Mouse (Mus musculus) thymus, postnatal 10 days (tissue): ENCODE results near the gene Gm49393.
"Not testable (repeated sequence)": the region's sequence is repeated elsewhere in the genome, so short reads cannot be mapped to it uniquely, and the experiment has no call there.

ENCODE experiments used
- DNase-seq, 2 experiments: peaks; one replicate each; pipeline ENCODE4 v3.0.0; 2021; ENCODE audit warnings: low spot score in 2 of 2

Gm49393 gene

DNA sequence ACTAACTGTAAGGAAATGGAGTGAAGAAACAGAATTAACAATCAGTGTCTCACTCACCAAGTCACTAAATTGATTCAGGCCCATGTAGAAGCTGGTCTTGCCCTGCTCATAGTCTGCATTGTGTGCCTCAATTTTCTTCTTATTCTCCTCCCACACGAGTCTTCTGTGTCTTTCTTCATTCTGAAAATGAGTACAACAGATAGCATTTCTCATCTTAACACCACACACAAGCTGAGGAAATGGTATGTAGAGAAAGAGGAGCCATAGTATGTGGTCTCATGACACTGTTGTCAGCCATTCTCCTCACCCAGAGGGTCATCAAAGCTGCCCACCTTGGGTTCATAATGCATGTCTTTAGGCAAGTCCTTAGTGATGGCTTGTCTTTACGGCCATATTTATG, at the start of gene Gm49393:
Gm49393 (minus strand) TSS at position 101 of the 400 bp plus-strand sequence.
- not testable (repeated sequence) for DNase-seq

DNA sequence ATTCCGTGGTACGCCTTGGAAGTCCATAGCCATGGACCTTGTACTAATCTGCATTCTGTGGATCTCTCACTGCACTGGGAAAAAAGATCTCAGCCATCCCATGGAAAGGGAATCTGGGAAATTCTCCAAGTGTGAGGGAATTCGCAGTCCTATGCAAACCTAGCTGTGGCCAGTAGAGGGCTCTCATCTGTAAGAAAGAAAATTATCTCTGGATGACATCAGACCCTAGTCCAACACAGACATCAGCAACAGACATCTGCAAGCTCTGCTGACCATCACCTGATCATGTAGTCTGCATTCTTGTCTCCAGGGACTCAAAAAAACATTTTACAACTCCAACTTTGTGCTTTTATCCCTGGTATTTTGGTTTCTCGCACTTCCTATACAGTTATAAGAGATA, 36.9 kb upstream of the Gm49393 start:
- DNase-seq = not testable (repeated sequence)

DNA sequence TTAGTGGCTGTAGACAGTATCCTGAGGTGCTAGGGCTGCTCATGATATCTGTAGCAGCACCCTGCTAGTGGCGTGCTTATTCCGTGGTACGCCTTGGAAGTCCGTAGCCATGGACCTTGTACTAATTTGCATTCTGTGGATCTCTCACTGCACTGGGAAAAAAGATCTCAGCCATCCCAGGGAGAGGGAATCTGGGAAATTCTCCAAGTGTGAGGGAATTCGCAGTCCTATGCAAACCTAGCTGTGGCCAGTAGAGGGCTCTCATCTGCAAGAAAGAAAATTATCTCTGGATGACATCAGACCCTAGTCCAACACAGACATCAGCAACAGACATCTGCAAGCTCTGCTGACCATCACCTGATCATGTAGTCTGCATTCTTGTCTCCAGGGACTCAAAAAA, 28.6 kb upstream of the Gm49393 start:
- DNase-seq = not testable (repeated sequence)

- no peak for DNase-seq
Observed at GRCm38 (mm10) chr13:60961706-60962105, 26.3 kb upstream of the Gm49393 start.

GRCm38 (mm10) chr13:60941884-60942283, 6.5 kb upstream of the Gm49393 start, which contains the start of gene Tpbpa:
Gene Tpbpa (minus strand): TSS chr13:60941984.
- not testable (repeated sequence) for DNase-seq

DNA sequence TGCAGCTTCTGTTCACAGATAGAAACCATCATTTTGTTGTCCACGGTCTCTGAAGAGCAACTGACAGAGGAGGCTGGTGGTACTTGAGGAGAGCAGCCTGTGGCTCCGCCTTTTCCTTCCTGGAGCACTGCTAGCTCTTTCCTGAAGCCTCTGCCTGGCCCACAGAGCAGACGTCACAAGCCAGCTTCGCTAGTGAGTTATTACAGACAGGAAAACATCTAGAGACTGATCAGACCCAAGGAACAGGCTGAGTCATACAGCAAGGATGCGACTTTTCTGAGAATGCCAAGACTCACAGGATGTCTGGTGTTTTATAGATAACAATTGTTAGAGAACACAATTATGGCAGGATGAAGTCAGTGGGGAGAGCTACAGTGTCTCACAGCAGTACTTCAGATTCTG, 1.1 kb upstream of the Gm49393 start, which contains the start of the genes Gm49391 and Ctla2a:
Gm49391 (minus strand) TSS at position 72 of the 402 bp plus-strand sequence.
Ctla2a (minus strand) TSS at position 126 of the 402 bp plus-strand sequence.
- DNase-seq = no peak

GRCm38 (mm10) chr13:60904780-60905179, 30.6 kb downstream of the Gm49393 start, which contains the start of gene Tpbpb:
Gene Tpbpb (minus strand): TSS chr13:60904880.
- DNase-seq = not testable (repeated sequence)

GRCm38 (mm10) chr13:60897328-60897727, 38.1 kb downstream of the Gm49393 start, which contains the start of gene Ctla2b:
Gene Ctla2b (minus strand): TSS chr13:60897447.
- DNase-seq = no peak

- not testable (repeated sequence) for DNase-seq
Observed at GRCm38 (mm10) chr13:60896794-60897193, 38.6 kb downstream of the Gm49393 start, which contains the start of gene Gm49392. Gene Gm49392 (minus strand): TSS chr13:60896894.

DNA sequence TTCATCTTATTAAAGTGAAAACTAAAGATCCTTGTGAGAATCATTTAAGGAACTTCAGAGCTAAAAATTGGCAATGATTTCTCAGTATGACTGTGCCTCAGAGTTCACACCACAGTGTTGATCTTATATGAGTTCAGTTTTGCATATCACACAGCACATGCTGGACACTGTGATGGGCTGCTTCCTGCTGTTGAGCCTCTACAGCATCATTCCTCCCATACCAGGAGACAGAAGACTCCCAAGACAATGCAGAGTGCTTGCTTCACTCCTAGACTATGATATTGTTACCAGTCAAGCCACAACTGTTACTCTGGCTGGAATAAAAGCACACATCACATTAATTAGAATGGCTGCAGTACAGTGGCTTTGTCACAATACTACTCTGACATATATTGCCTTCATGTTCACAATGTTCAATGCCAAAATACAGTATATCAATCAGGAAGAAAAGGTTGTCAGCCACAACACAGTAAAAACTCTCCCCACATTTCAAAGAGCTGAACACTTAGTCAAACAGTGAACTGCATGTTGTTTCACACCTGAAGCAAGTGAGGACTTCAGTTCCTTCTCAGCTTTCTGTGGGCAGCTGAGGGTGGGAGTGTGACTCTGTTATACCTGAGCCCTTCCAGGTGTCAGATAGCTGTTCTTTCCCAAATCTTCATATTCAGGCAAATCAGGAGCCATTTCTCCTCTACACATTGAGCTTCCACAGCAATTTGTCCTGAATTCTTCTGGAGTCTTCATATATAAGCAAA, 39.8 kb downstream of the Gm49393 start:
- no peak for DNase-seq

GRCm38 (mm10) chr13:60892301-60892700, 43.1 kb downstream of the Gm49393 start:
- no peak for DNase-seq

- DNase-seq = peak in 1 of 2 experiments; percentile 1
Observed at GRCm38 (mm10) chr13:60864281-60864680, 71.1 kb downstream of the Gm49393 start, which contains the start of gene 4930486L24Rik. Gene 4930486L24Rik (minus strand): TSS chr13:60864475.

DNA sequence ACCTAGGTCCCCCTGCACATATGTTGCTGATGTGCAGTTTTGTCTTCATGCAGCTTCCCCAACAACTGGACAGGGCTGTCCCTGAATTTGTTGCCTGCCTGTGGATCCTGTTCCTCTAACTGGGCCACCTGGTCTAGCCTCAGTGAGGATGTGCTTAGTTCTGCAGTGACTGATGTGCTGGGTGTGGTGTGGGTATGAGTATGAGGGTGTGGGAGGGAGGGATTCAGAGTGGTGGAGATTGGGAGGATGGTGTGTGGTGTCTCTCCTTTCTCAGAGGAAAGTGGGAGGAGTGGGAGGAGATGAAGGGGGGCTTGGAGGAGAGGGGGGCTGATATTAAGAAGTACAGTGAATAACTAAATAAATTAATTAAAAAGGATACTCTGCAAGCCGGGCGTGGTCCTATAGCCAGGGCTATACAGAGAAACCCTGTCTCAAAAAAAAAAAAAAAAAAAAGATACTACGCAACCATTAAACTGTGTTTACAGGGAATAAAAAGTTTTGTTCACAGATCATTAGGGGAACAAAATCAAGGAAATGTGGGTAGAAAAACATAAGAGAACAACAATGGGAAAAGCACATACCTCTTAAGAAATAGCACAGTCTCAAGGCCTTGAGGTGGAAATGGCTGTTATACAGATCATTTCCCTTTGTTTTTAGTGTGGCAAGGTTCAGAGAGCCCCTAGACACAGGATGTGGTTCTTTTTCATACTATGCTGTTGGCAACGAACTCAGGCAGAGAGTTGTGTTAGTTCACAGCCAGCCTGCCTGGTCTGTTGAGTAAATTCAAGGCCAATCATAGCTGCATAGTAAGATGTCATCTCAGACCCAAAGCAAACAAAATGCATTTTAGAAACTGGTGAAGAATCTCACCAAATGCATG, 86.9 kb downstream of the Gm49393 start:
- DNase-seq = peak; percentile 60 to 63

GRCm38 (mm10) chr13:60843153-60843552, 92.2 kb downstream of the Gm49393 start:
- no peak for DNase-seq

DNA sequence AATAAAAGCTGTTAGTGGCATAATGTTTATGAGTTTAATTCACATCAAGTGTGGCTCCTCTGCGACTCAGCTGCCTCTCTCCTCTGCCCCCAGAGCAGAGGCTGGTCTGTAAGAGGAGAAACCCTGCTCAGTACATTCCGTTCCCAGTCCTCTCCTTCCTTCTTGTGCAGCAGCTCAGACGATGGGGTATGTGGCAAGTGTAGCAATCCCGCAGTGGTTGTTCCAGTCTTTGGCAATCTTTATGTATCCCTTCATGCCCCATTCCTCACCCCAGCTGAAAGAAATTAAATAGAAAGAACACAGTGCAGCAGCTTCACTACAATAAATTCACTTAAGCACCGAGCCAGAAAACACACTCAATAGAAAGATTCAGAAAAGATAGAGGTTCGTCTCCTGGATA, 92.7 kb downstream of the Gm49393 start:
- DNase-seq = no peak

- DNase-seq = no peak
Observed at GRCm38 (mm10) chr13:60839353-60839902, 96.0 kb downstream of the Gm49393 start.

GRCm38 (mm10) chr13:60826052-60826451, 109.3 kb downstream of the Gm49393 start:
- DNase-seq = peak; percentile 44 to 71

- no peak for DNase-seq
Observed at GRCm38 (mm10) chr13:60820486-60821175, 114.8 kb downstream of the Gm49393 start.

- peak in 1 of 2 experiments; percentile 44 for DNase-seq
Observed at GRCm38 (mm10) chr13:60819469-60819868, 115.9 kb downstream of the Gm49393 start.

GRCm38 (mm10) chr13:60813722-60814121, 121.7 kb downstream of the Gm49393 start:
- DNase-seq = no peak

DNA sequence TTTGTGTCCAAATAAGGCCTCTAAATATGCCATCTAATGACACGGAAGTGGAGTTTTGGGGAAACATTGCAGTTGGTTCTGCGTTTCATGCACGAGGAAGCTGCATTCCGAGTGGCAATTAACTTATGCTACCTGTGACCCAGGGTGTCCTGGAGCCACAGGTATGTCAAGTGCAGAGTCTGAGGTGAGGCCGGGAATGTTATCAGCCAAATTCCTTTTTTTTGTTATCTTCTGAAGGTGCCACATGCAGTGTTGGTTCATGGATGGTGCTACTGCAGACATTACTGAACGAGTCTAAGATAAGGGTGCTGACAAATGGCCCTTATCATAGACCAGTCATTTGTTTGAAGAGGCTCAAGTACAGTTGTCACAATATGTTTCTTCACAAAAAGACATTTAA, 122.6 kb downstream of the Gm49393 start:
- DNase-seq = no peak
